Mouse (Mus musculus): ENCODE measurements around the gene Arhgef16.

The Arhgef16 gene

GRCm38 (mm10) chr4:154229569-154229968 is 71.9 kb downstream of the Arhgef16 start:
- no peak for DNase-seq (ENCODE audit: low spot score in 2 of 2)

All from frontal cortex, postnatal 14 days (tissue).